Mouse (Mus musculus): ENCODE data around the gene Mbtps1. TPM values are rescaled to one million over a fixed set of nuclear protein-coding genes. Genes with fewer than 3 reads are reported as not detected.
A peak's percentile ranks its signal among the peaks of the same experiment; 100 is the strongest.

The Mbtps1 gene
- polyA plus RNA-seq, 1 experiment from 2014 or later = 24.7 TPM

DNA sequence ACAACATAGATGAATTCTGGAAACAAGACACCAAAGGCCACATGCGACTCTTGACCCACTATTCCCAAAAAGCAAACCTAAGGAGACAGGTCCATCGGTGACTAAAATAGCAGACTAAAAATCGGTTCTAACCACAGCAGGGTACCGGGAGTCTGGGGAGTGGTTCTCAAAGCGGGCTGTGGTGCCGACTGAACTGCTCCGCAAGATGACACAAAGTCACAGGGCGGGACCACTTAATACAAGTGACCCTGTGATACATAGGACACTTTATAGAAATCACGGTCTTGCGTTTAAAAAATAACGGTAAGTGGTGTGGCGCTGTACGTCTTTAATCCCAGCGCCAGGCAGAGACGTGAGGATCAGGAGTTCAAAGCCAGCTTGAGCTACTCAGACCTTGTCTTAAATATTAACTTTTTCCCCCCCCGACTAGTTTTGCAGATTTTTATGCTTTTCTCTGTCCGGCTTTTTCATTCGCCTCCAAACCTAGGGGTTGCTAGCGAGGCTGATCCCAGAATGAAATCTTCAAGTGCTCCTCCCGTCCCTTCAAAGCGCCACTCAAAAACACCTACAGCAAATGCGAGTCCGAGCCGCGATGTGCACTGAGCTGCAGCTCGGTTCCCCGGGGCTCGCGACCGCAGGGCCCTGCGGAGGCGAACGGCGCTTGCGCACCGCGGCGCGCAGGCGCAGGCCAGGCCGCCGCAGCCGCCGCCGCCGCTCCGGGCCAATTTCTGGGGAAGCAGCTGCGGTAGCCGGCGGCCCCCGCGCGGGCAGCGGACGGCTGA lies 523 bp downstream of the Mbtps1 start:
- WGBS (ENCODE audit: insufficient replicate concordance) = under 1% methylated on average over 55 of the region's 55 CpGs
- peak overlapping the region; percentile 81 for H3K4me2 ChIP-seq

DNA sequence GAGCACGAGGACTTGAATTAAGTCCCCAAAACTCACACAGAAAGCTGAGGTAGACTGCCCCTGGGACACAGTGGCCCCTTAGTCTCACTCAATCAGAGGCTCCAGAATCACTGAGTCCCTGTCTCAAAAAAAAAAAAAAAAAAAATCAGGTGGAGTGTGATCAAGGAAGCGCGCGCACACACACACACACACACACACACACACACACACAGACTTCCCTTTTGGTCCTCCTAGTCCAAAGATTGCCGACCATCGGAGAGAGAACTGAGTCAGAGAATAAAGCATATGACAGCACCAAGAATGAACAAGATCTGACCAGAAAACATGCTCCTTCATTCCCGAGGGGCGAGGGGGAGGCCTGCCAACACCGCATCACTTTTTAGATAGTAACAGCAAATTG lies 1.4 kb downstream of the Mbtps1 start:
- H3K9ac ChIP-seq = peak overlapping the region; percentile 84
- peaks cover 7% of the 10 kb centered on the region for H3K36me3 ChIP-seq (replicated peaks)
- 54% methylated on average over 9 of the region's 9 CpGs for WGBS (ENCODE audit: insufficient replicate concordance)
- peak overlapping the region; percentile 81 for H3K4me2 ChIP-seq
- H3K27ac ChIP-seq (replicated peaks) = peak overlapping the region; percentile 93; the same call in 1 of the 2 replicates
- no peaks in the 10 kb centered on the region for H3K27me3 ChIP-seq
- H3K4me1 ChIP-seq (replicated peaks) = peaks cover 63% of the 10 kb centered on the region
- peak overlapping the region; percentile 92 for H3K4me3 ChIP-seq (replicated peaks)
- ATAC-seq (ENCODE audit: insufficient read depth) = no peak
- no peaks in the 10 kb centered on the region for H3K9me3 ChIP-seq (replicated peaks)

More for the DNA sequence above, 523 bp downstream of the Mbtps1 start:
- Histone ChIP-seq H3K27ac (replicated peaks) (peak overlapping the region; percentile 93), H3K27me3 (no peaks in the 10 kb centered on the region), H3K9me3 (replicated peaks) (no peaks in the 10 kb centered on the region), H3K9ac (peak overlapping the region; percentile 84), H3K4me1 (replicated peaks) (peaks cover 54% of the 10 kb centered on the region), H3K4me3 (replicated peaks) (peak overlapping the region; percentile 92), H3K36me3 (replicated peaks) (peaks cover 15% of the 10 kb centered on the region)
- ATAC-seq (ENCODE audit: insufficient read depth) = peak; percentile 92

DNA sequence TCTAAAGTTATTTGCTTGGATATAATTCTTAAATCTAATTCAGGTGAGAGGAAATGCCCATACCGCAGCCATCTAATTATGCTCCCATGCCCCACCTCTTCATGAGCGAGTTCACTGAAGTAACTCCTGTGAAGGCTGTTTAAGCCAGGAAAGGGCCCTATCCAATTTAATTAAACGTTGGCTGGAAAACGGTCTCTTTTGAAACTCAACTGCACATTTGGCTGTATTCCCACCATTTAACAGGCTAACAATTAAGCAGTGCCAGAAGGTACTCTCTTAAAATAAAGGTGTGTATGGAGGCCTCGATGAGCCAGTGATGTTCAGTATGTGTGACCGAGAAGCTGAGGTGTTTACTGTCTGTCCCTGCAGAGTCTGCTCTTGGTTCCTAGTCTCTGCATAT lies 2.7 kb downstream of the Mbtps1 start:
- H3K4me2 ChIP-seq = 0 out of 2 replicates have a peak overlapping the region, but pooled peaks have one; percentile 16
- WGBS (ENCODE audit: insufficient replicate concordance) = 82% methylated on average over 6 of the region's 6 CpGs
- peaks cover 5% of the 10 kb centered on the region for H3K36me3 ChIP-seq (replicated peaks)
- no peaks in the 10 kb centered on the region for H3K9me3 ChIP-seq (replicated peaks)
- no peaks in the 10 kb centered on the region for H3K27me3 ChIP-seq
- H3K4me1 ChIP-seq (replicated peaks) = peaks cover 67% of the 10 kb centered on the region
- H3K9ac ChIP-seq = no peak overlapping the region
- no peak for ATAC-seq (ENCODE audit: insufficient read depth)
- H3K27ac ChIP-seq (replicated peaks) = no peak overlapping the region; the same call in 1 of the 2 replicates
- no peak overlapping the region for H3K4me3 ChIP-seq (replicated peaks)

- H3K9me3 ChIP-seq (replicated peaks) = no peaks in the 10 kb centered on the region
- WGBS (ENCODE audit: insufficient replicate concordance) = 38% methylated on average over 2 of the region's 2 CpGs
- peak overlapping the region; percentile 21; the same call in 1 of the 2 replicates for H3K4me2 ChIP-seq
- peaks cover 58% of the 10 kb centered on the region for H3K4me1 ChIP-seq (replicated peaks)
- H3K27ac ChIP-seq (replicated peaks) = no peak overlapping the region
- no peak overlapping the region for H3K9ac ChIP-seq
- H3K4me3 ChIP-seq (replicated peaks) = no peak overlapping the region
- no peaks in the 10 kb centered on the region for H3K27me3 ChIP-seq
- peaks cover 6% of the 10 kb centered on the region for H3K36me3 ChIP-seq (replicated peaks)
- ATAC-seq (ENCODE audit: insufficient read depth) = no peak
These were observed 5.6 kb downstream of the Mbtps1 start for GRCm38 (mm10) chr8:119552967-119553366.

DNA sequence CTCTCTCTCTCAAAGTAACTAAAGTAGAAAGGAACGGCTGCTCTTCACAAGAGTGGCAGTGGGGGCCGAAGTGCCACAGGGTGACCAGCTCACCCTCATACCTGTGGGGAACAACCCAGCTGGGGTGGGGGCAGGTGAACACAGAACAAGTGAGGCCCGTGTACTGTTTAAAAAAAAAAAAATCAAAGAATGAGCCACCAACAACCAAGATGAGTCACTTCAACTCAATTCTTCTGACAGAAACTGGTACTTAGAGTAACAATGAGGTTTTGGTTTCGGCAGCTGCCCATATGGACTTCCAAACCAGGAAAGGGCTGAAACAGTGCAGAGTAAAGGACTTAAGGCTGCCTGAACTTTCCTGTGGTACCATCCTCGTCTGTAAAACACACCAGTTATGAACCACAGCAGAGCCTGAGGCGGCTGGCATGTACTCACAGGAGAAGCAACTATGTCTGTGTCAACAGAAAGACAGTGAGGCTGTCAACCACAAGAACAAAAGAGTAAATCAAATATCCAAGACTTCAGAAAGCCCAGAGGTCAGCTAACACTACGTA lies 9.9 kb downstream of the Mbtps1 start:
- no peak for ATAC-seq (ENCODE audit: insufficient read depth)
- Histone ChIP-seq H3K27ac (replicated peaks) (no peak overlapping the region), H3K27me3 (no peaks in the 10 kb centered on the region), H3K9ac (no peak overlapping the region), H3K9me3 (replicated peaks) (no peaks in the 10 kb centered on the region), H3K4me2 (no peak overlapping the region), H3K4me1 (replicated peaks) (peaks cover 18% of the 10 kb centered on the region), H3K4me3 (replicated peaks) (no peak overlapping the region), H3K36me3 (replicated peaks) (peaks cover 43% of the 10 kb centered on the region)
- WGBS (ENCODE audit: insufficient replicate concordance) = 68% methylated on average over 7 of the region's 7 CpGs

- H3K27me3 ChIP-seq = no peaks in the 10 kb centered on the region
- no peak overlapping the region for H3K4me3 ChIP-seq (replicated peaks)
- H3K4me2 ChIP-seq = no peak overlapping the region
- no peak overlapping the region for H3K9ac ChIP-seq
- no peak overlapping the region for H3K27ac ChIP-seq (replicated peaks)
- no peaks in the 10 kb centered on the region for H3K9me3 ChIP-seq (replicated peaks)
- peaks cover 58% of the 10 kb centered on the region for H3K36me3 ChIP-seq (replicated peaks)
- no peak for ATAC-seq (ENCODE audit: insufficient read depth)
- 80% methylated on average over 18 of the region's 18 CpGs for WGBS (ENCODE audit: insufficient replicate concordance)
- peaks cover 5% of the 10 kb centered on the region for H3K4me1 ChIP-seq (replicated peaks)
These were observed 11.4 kb downstream of the Mbtps1 start for GRCm38 (mm10) chr8:119547019-119547691.

GRCm38 (mm10) chr8:119545791-119546190 lies 12.7 kb downstream of the Mbtps1 start:
- no peak overlapping the region for H3K9ac ChIP-seq
- WGBS (ENCODE audit: insufficient replicate concordance) = 90% methylated on average over 6 of the region's 6 CpGs
- H3K9me3 ChIP-seq (replicated peaks) = no peaks in the 10 kb centered on the region
- no peak overlapping the region for H3K27ac ChIP-seq (replicated peaks)
- H3K4me2 ChIP-seq = no peak overlapping the region
- H3K36me3 ChIP-seq (replicated peaks) = peaks cover 72% of the 10 kb centered on the region
- no peaks in the 10 kb centered on the region for H3K27me3 ChIP-seq
- H3K4me1 ChIP-seq (replicated peaks) = no peaks in the 10 kb centered on the region
- no peak overlapping the region for H3K4me3 ChIP-seq (replicated peaks)
- ATAC-seq (ENCODE audit: insufficient read depth) = no peak

DNA sequence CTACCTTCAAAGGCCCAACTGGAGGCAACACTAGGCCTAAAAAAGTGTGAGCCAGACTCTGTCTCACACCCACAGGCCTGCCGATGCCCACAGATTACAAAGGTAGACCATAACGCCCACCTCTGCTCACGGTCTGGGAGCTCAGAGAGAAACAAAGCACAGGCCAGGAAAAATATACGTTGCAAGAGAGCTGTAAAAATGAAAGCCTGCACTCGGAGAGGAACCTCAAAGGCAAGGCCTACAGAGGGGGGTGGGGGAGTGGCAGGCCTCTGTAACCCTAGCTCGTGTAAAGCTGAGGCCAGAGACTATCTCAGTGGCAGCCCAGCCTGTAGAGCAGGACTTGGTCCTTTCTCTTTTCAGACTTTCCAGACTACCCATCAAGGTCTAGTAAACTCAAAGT lies 13.4 kb downstream of the Mbtps1 start:
- no peak overlapping the region for H3K9ac ChIP-seq
- H3K27me3 ChIP-seq = no peaks in the 10 kb centered on the region
- no peaks in the 10 kb centered on the region for H3K9me3 ChIP-seq (replicated peaks)
- no peak overlapping the region for H3K4me2 ChIP-seq
- H3K27ac ChIP-seq (replicated peaks) = no peak overlapping the region
- no peak overlapping the region for H3K4me3 ChIP-seq (replicated peaks)
- ATAC-seq (ENCODE audit: insufficient read depth) = no peak
- no peaks in the 10 kb centered on the region for H3K4me1 ChIP-seq (replicated peaks)
- 77% methylated on average over 6 of the region's 6 CpGs for WGBS (ENCODE audit: insufficient replicate concordance)
- peaks cover 78% of the 10 kb centered on the region for H3K36me3 ChIP-seq (replicated peaks)

GRCm38 (mm10) chr8:119544606-119545005 lies 13.9 kb downstream of the Mbtps1 start:
- no peak overlapping the region for H3K9ac ChIP-seq
- H3K4me1 ChIP-seq (replicated peaks) = no peaks in the 10 kb centered on the region
- ATAC-seq (ENCODE audit: insufficient read depth) = no peak
- peaks cover 84% of the 10 kb centered on the region for H3K36me3 ChIP-seq (replicated peaks)
- H3K27ac ChIP-seq (replicated peaks) = no peak overlapping the region
- no peaks in the 10 kb centered on the region for H3K9me3 ChIP-seq (replicated peaks)
- H3K4me3 ChIP-seq (replicated peaks) = no peak overlapping the region
- H3K4me2 ChIP-seq = no peak overlapping the region
- WGBS (ENCODE audit: insufficient replicate concordance) = 79% methylated on average over 3 of the region's 3 CpGs
- H3K27me3 ChIP-seq = no peaks in the 10 kb centered on the region

DNA sequence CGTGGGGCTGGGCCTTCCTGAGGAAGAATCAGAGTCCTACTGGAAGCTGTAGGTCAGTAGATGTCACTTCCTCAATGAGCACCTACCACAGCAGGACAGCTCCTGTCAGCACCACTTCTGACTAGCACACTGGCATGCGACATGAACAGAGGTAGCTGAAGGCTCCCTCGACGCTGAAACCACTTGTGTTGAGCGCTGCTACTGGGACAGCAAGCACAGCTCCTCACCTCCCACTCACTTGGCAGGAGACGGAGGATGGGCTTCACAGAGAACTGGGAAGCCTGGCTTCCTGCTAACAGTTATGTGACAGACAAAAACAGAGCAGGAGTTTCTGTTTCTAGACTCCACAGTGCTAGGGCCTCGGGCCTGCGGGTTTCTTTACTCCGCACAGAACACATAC lies 26.6 kb downstream of the Mbtps1 start:
- Histone ChIP-seq H3K4me2 (no peak overlapping the region), H3K27me3 (no peaks in the 10 kb centered on the region), H3K9me3 (replicated peaks) (no peaks in the 10 kb centered on the region), H3K9ac (no peak overlapping the region), H3K27ac (replicated peaks) (no peak overlapping the region), H3K4me1 (replicated peaks) (no peaks in the 10 kb centered on the region), H3K4me3 (replicated peaks) (no peak overlapping the region), H3K36me3 (replicated peaks) (peaks cover 98% of the 10 kb centered on the region)
- no peak for ATAC-seq (ENCODE audit: insufficient read depth)
- 82% methylated on average over 9 of the region's 9 CpGs for WGBS (ENCODE audit: insufficient replicate concordance)

DNA sequence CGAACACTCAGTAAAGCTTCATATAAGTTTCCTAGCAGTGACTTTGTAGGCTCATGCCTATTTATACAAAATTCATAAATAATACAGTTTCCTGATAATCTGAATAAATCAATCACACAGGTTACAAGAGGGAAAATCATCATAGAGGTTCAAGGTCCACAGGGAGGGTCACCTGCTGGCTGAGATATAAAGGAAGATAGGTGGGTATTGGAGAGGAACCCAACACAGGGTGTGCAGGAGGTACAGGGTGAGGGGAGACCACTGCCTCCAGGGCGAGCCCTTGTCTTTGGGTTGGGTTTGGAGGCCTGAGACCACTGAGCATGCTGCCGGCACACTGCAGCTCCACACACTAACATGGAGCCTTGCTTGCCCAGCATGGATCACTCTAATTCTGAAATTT lies 27.1 kb downstream of the Mbtps1 start:
- 84% methylated on average over 3 of the region's 3 CpGs for WGBS (ENCODE audit: insufficient replicate concordance)
- Histone ChIP-seq H3K9ac (no peak overlapping the region), H3K27me3 (no peaks in the 10 kb centered on the region), H3K36me3 (replicated peaks) (peaks cover 98% of the 10 kb centered on the region), H3K4me3 (replicated peaks) (no peak overlapping the region), H3K9me3 (replicated peaks) (no peaks in the 10 kb centered on the region), H3K27ac (replicated peaks) (no peak overlapping the region), H3K4me2 (no peak overlapping the region), H3K4me1 (replicated peaks) (no peaks in the 10 kb centered on the region)
- ATAC-seq (ENCODE audit: insufficient read depth) = no peak

All from liver, embryonic 15.5 days (tissue).